Mouse (Mus musculus) cerebellum, postnatal 36 days (tissue): ENCODE measurements around the gene Lrrfip1.
A peak's percentile ranks its signal among the peaks of the same experiment; 100 is the strongest.

Experiments
- DNase-seq, 2 experiments: peaks; one replicate each; pipeline ENCODE4 v3.0.0; 2021 to 2022; ENCODE audit warnings: mixed read lengths in 2 of 2

Lrrfip1 gene

GRCm38 (mm10) chr1:91086748-91087147 is 88.2 kb downstream of the Lrrfip1 start:
- no peak for DNase-seq

DNA sequence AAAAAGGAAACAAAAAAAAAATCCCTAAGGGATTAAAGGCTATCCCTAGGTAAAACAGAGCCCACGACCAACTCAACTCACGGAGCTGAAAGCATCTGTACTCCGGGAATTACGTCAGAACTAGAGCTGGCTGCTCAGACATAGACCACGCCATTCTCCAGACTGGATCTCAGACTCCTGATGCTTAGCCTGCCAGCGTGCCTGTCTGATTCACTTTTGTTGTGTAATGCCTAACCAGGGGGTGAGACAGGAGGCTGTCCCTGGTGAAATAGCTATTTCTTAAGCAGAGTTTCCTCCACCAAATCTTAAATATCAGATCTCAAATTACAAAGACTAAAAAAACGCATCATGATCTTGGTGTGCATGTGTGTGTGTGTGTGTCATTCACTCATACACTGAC is 89.5 kb downstream of the Lrrfip1 start:
- no peak for DNase-seq

- DNase-seq = no peak
Observed at GRCm38 (mm10) chr1:91088941-91089340, 90.4 kb downstream of the Lrrfip1 start.

DNA sequence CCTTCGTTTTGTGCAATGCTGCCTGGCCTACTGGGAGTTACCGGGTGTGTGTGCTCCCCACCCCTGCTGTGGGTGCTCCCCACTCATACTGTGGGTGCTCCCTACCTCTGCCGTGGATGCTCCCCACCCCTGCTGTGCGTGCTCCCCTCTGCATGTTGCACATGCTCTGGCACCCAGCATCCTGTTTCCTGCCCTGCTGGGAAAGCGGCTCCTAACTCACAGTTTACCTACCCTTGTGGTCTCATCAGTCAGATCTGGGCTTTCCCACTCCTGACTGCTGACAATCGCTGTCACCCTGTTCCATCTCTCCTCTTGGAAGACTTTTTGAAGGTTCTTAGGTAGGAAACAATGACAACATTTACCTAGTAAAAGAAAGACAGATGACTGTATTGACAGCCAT is 91.9 kb downstream of the Lrrfip1 start:
- DNase-seq = no peak

DNA sequence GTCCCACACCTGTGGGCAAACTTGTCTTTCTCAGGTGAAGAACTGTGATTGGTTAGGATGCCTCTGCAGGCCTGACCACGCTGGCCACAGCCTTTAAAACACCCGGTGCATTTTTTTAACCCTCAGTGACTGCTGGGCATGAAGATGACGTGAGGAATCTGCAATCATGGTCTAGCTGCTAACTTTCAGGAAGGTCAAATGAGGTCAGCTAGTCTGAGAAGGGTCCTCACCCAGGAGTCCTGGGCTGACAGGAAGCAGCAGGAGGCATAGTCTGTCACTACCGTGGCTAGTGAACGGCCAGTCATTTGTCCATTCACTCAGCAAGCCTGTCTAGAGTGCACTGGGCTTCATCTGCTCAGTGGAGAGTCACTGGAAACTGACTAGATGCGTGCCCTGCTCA is 93.9 kb downstream of the Lrrfip1 start:
- no peak for DNase-seq

- DNase-seq = no peak
Observed at GRCm38 (mm10) chr1:91093296-91093695, 94.8 kb downstream of the Lrrfip1 start.

GRCm38 (mm10) chr1:91094001-91094400 is 95.5 kb downstream of the Lrrfip1 start:
- no peak for DNase-seq

GRCm38 (mm10) chr1:91095258-91095657 is 96.7 kb downstream of the Lrrfip1 start:
- DNase-seq = no peak

DNA sequence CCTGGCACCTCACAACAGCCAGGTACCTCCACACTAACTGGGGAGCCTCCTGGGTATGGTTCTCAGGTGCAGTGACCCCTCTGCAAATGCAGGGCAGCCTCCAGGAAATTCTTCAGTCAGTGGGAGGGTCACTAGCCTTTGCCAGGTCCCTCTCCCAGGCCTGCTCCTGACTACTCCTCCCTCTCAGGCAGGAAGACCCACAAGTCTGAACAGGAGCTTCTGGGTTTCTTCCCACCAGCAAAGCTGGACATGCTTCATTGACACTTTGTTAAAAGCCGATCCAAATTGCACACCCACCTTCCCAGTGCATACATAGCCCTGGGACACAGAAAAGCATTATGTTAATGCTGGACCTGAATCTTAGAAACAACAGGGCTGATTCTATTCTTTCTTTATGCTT is 97.3 kb downstream of the Lrrfip1 start:
- DNase-seq = no peak

DNA sequence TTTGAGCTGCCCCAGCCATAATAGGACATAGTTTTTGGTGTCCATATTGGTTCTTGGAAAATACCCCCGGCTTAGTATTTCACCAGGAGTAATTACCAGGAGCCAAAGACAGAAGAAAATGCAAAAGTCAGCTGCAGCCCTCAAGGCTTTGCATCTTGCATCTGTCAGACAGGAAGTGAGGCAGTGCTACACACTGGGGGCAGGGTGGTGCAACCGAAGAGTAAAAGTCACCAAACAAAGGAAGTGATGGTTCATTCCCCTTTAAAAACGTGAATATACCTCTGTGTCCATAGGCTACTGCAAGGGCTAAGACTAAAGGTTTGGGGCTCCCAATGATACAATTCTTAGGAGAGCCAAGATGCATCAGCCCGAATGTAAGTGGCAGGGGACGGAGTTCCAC is 98.0 kb downstream of the Lrrfip1 start:
- DNase-seq = no peak

- DNase-seq = no peak
Observed at GRCm38 (mm10) chr1:91097283-91097834, 98.8 kb downstream of the Lrrfip1 start.

DNA sequence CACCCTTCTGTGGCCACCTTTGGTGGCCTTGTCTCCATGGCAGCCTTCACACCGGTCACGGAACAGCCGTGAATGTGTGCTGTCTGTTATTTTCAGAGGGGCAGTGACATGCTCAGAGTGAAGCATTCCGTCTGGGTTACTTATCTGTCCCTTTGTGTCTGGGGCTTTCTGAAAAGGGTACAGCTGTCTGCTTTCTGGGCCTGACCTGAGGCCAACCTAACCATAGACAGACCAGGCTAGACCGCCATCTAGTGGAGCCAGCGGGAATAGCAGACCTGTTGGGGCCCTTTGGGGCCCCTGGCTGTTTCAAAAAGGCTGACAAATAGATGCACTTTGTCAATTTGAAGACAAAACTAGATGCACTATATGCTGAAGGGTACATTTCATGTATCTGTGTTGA is 100.3 kb downstream of the Lrrfip1 start:
- peak; percentile 54 to 58 for DNase-seq

- DNase-seq = no peak
Observed at GRCm38 (mm10) chr1:91101709-91102440, 103.3 kb downstream of the Lrrfip1 start.

DNA sequence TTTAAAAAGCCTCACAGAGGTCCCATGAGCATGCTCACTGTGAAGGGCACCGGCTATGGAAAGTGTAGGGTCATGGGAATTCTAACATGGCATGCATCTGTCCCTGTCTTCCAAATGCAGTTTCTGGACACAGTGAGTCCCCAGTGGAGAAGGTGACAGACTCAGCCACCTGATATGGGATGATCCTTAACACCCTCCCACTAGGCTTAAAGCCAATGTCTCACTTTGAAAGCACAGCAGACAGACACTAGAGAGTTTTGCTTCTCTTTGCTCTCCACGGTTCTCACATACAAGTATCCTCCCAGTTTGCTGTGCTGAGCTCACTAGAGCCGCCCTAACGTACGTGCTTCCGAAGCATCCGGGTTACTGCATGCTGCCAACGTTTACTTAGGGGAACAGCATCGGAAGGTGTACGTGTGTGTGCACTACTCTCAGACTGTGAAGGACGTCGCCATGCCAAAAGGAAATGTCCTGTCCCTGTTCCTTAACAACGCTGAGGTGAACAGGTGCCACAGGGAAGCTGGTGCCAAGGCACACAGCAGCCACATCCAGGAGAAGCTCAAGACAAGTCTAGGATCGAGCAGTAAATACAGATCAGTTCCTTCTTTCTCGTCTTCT is 104.9 kb downstream of the Lrrfip1 start:
- no peak for DNase-seq

DNA sequence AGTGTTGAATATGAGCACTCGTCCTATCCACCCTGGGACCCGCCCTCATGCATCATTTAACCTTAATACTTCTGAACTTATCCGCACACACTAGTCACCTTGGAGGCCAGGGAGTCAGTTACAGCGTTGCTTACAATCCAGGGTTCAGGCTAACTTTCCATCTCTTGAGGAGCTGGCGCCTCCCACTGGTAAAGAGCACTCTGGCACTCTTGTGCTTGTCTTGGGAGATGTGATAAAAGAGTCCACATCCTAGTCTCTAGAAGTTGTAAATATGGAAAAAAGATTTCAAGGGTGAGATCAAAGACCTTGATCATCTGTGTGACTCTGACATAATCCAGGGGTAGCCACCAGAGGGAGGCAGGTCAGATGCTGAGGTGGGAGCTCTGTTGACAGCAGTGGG is 109.0 kb downstream of the Lrrfip1 start:
- no peak for DNase-seq

DNA sequence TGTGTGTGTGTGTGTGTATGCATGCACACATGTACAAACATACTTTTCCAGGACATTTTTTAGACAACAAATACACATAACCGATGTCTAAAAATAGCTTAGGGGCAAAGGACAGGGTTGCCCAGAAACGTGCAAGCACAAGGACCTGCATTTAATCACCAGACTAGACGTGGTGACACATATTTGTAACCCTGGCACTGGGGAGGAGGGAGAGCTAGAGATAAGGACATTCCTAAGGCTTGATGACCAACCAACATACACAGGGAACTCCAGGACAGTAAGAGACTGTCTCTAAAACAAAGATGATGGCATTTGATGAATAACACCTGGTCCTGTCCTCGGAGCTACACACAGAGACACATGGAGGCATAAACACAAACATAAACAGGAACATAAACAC is 110.8 kb downstream of the Lrrfip1 start:
- no peak for DNase-seq

DNA sequence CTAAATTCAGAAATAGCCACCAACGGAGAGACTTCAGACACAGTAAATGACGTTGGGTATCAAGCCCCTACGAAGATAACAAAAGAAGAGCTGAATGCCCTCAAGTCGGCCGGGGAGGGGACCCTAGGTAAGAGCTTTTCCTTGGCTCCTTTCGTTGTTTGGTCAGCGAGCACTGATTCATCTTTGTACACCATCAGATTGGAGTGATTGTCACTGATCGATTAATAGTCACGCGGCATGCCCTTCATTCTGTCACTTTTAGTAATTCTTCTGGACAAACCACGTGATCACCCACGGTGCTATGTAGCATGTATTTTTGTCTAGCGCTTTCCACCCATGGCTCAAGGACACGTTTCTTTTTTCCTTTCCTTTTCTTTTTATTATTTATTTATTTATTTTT is 113.6 kb downstream of the Lrrfip1 start:
- DNase-seq = no peak

GRCm38 (mm10) chr1:91112606-91113005 is 114.1 kb downstream of the Lrrfip1 start:
- no peak for DNase-seq

DNA sequence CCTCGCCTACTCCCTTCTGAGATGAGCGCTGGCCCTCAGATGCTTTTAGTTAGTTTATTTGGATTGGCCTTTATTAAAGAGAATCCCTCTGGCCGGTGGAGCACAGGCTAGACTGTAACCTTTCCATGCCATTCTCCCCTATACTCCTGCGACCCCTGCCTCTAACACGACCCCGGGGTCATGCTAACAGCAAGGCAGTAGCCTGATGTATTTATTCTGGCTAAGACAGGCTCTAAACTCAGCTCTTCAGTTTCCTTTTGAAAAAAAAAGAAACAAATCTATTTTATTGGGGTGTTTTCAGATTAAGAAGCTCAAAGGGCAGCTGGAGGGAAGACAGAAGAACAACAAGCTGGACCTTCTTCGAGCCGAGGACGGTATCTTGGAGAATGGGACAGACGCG is 123.6 kb downstream of the Lrrfip1 start:
- DNase-seq = no peak

DNA sequence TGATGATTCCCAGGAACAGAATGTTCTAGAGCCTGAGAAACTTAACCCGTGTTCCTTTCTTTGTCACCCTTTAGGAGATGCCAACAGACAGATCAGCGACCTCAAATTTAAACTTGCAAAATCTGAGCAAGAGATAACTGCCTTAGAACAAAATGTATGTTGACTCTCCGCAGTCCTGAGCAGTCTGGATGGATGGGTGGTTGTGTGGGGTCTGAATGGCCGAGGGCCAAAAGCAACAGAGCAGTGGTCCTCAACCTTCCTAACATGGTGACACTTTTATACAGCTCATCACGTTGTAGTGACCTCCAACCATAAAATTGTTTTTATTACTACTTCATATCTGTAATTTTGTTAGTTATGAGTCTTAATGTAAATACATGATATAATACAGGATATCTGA is 124.5 kb downstream of the Lrrfip1 start:
- DNase-seq = no peak

DNA sequence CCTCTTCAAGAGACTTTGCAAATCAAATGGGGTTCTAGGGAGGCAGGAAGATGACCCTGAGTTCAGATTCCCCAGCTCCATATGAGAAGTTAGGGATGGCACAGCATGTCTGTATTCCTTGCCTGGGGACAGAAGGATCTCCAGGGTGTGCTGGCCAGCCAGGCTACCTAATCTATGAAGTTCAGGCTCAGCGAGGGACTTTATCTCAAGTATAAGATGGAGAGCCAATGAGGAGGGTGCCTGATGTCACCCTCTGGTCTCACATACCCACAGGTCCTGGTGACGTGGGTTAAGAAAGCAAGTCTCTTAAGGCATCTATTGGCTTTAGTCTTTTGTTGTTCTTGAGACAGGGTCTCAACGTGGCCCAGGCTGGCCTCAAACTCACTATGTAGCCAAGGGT is 124.9 kb downstream of the Lrrfip1 start:
- DNase-seq = no peak

DNA sequence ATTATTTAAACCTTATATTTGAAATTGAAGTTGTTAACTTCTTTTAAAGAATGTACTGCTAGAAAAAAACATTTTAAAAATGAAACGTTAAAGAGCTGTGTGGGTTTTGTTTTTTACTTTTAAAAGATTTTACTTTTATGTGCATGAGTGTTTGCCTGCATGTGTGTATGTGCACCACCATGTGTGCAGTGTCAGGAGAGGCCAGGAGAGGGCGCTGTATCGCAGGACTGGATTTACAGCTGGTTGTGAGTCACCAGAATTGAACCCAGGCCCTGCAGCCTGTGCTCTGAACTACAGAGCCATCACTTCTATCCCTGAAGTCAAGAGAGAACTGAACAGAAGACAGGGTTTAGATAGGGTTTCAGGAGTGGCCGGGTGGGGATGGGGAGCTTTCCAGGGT is 130.3 kb downstream of the Lrrfip1 start:
- no peak for DNase-seq

DNA sequence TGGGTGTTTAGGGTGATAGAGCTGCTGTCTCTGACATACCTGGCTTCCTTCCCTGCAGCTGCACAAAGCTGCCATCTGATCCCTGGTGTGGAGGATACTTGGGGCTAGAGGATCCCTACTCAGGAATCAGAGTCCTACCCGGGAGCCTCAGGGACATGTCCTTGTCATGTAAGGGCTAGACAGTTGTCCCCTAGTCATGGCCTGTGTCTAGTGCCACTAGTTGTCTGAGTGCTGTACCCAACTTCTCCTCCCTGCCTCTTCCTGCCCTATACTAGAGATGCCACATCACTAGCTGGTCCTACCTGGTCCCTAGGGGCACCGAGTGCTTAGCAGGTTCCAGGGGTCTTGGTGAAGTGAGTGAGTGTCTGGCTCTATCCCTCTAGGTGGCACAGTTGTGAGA is 138.5 kb downstream of the Lrrfip1 start:
- no peak for DNase-seq

GRCm38 (mm10) chr1:91144813-91145212 is 146.3 kb downstream of the Lrrfip1 start, which contains the start of gene Rbm44:
Gene Rbm44, plus strand, starts transcription at chr1:91145089.
- no peak for DNase-seq
